Mouse (Mus musculus) CH12.LX (cell line): ENCODE data around the gene Stk24.

ENCODE experiments used
- CTCF ChIP-seq, 2 experiments: IDR thresholded peaks in 1 of 2; conservative IDR thresholded peaks in 1 of 2; 2 replicates each; pipeline ENCODE4 v1.5.1; 2011 to 2012; ENCODE audit warnings: low read depth in 2 of 2, low read length in 2 of 2, improper control_type of control experiment in 1 of 2, inconsistent platforms in 1 of 2, mild to moderate bottlenecking in 1 of 2, moderate library complexity in 1 of 2
- RAD21 ChIP-seq: IDR thresholded peaks from 2 replicates; pipeline ENCODE4 v1.6.1; 2011; ENCODE audit warnings: low read depth, mild to moderate bottlenecking, low read length, improper control_type of control experiment, moderate library complexity
- USF2 ChIP-seq: conservative IDR thresholded peaks from 2 replicates; pipeline ENCODE4 v1.6.1; 2011; ENCODE audit warnings: low read depth, low read length, improper control_type of control experiment

DNA sequence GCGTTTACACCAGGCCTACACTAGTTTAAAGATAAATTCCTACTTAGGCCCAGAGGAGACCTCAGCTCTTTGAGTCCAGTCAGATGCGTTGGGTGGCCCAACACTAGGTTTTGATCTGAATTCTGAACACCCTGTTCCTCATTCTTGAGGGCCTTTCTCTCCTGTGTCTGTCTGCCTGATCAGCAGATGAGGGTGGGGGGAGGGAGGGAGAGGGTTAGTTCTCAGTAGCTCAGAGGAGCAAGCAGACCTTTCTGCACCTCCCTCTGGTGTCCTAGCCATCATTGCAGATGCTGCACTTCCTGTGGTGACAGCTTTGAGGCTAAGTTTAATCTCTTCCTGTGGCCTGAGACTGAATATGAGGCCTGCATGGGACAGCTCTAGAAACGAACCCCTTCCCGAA, 117.2 kb downstream of the Stk24 start:
- TF ChIP-seq RAD21 (no peak), USF2 (no peak), CTCF (conservative IDR thresholded peaks at IDR 0.05 in 1 of 2, IDR thresholded peaks at IDR 0.05 in 1 of 2; ENCODE audit: low read depth in 2 of 2, low read length in 2 of 2) (no peak)
